Mouse (Mus musculus): ENCODE measurements around the gene Prlh. TPM values are rescaled to one million over a fixed set of nuclear protein-coding genes. Genes with fewer than 3 reads are reported as not detected.

Prlh gene
- total RNA-seq, 2 experiments from 2014 or later: not detected

GRCm38 (mm10) chr1:90951670-90952069 lies 1.2 kb upstream of the Prlh start:
- DNase-seq (ENCODE audit: low spot score in 2 of 2): no peak

- DNase-seq (ENCODE audit: low spot score in 2 of 2): no peak
Observed at GRCm38 (mm10) chr1:90953688-90954087, 780 bp downstream of the Prlh start.

- peak; percentile 39 to 66 for DNase-seq (ENCODE audit: low spot score in 2 of 2)
Observed at GRCm38 (mm10) chr1:90956245-90957096, 3.6 kb downstream of the Prlh start.

GRCm38 (mm10) chr1:90962526-90962925 lies 9.6 kb downstream of the Prlh start:
- no peak for DNase-seq (ENCODE audit: low spot score in 2 of 2)

GRCm38 (mm10) chr1:90962994-90963393 lies 10.1 kb downstream of the Prlh start:
- no peak for DNase-seq (ENCODE audit: low spot score in 2 of 2)

GRCm38 (mm10) chr1:90967583-90967982 lies 14.7 kb downstream of the Prlh start:
- no peak for DNase-seq (ENCODE audit: low spot score in 2 of 2)

GRCm38 (mm10) chr1:90968649-90969048 lies 15.7 kb downstream of the Prlh start:
- no peak for DNase-seq (ENCODE audit: low spot score in 2 of 2)

GRCm38 (mm10) chr1:90969347-90969784 lies 16.5 kb downstream of the Prlh start, which contains the start of gene Rab17:
Gene Rab17, minus strand, starts transcription at chr1:90969661.
- DNase-seq (ENCODE audit: low spot score in 2 of 2): no peak

- DNase-seq (ENCODE audit: low spot score in 2 of 2): no peak
Observed at GRCm38 (mm10) chr1:90969881-90970390, 17.0 kb downstream of the Prlh start.

GRCm38 (mm10) chr1:90972911-90973573 lies 20.1 kb downstream of the Prlh start:
- DNase-seq (ENCODE audit: low spot score in 2 of 2): peak; percentile 93 to 98

GRCm38 (mm10) chr1:90973574-90973911 lies 20.6 kb downstream of the Prlh start:
- no peak for DNase-seq (ENCODE audit: low spot score in 2 of 2)

- peak; percentile 62 to 65 for DNase-seq (ENCODE audit: low spot score in 2 of 2)
Observed at GRCm38 (mm10) chr1:90974906-90975649, 22.2 kb downstream of the Prlh start.

GRCm38 (mm10) chr1:90975960-90976359 lies 23.1 kb downstream of the Prlh start:
- no peak for DNase-seq (ENCODE audit: low spot score in 2 of 2)

- no peak for DNase-seq (ENCODE audit: low spot score in 2 of 2)
Observed at GRCm38 (mm10) chr1:90980638-90981330, 27.9 kb downstream of the Prlh start.

GRCm38 (mm10) chr1:90981346-90981745 lies 28.4 kb downstream of the Prlh start:
- no peak for DNase-seq (ENCODE audit: low spot score in 2 of 2)

GRCm38 (mm10) chr1:90995916-90996315 lies 43.0 kb downstream of the Prlh start:
- DNase-seq (ENCODE audit: low spot score in 2 of 2): no peak

- no peak for DNase-seq (ENCODE audit: low spot score in 2 of 2)
Observed at GRCm38 (mm10) chr1:90997136-90997535, 44.2 kb downstream of the Prlh start.

GRCm38 (mm10) chr1:90997641-90998040 lies 44.7 kb downstream of the Prlh start:
- DNase-seq (ENCODE audit: low spot score in 2 of 2): no peak

GRCm38 (mm10) chr1:90998268-90998890 lies 45.5 kb downstream of the Prlh start, which contains the start of gene Lrrfip1:
Gene Lrrfip1, plus strand, starts transcription at chr1:90998737.
- DNase-seq (ENCODE audit: low spot score in 2 of 2): peak; percentile 68 to 74

- no peak for DNase-seq (ENCODE audit: low spot score in 2 of 2)
Observed at GRCm38 (mm10) chr1:90998891-90999611, 46.1 kb downstream of the Prlh start.
